Mouse (Mus musculus) lung, adult 2 months (tissue): ENCODE data around the gene Pdap1. TPM values are rescaled to one million over a fixed set of nuclear protein-coding genes. Genes with fewer than 3 reads are reported as not detected.
A peak's percentile ranks its signal among the peaks of the same experiment; 100 is the strongest.
"Not testable (repeated sequence)": the region's sequence is repeated elsewhere in the genome, so short reads cannot be mapped to it uniquely, and the experiment has no call there.

Experiments used
- DNase-seq: peaks from one replicate; pipeline ENCODE4 v3.0.0; 2022
- H3K4me1 ChIP-seq: fragments of 200-500 bp; 2 replicates; pipeline ENCODE4 v1.6.1; 2011; ENCODE audit warnings: low read length; ENCODE audit not compliant: control insufficient read depth, insufficient read depth
- H3K4me3 ChIP-seq: fragments of 200-500 bp; replicated peaks from 2 replicates; pipeline ENCODE3; 2011; ENCODE audit warnings: low read depth, mild to moderate bottlenecking, control low read depth, low read length; ENCODE audit errors: extremely low read depth
- CTCF ChIP-seq: fragments of 200-500 bp; IDR thresholded peaks from 2 replicates; pipeline ENCODE4 v1.5.1; 2011; ENCODE audit warnings: mild to moderate bottlenecking, low read length, control low read depth; ENCODE audit not compliant: insufficient read depth
- POLR2A ChIP-seq: fragments of 200-500 bp; IDR thresholded peaks from 2 replicates; pipeline ENCODE4 v1.6.1; 2011; ENCODE audit warnings: low read depth, mild to moderate bottlenecking, control low read depth, low read length, borderline replicate concordance; ENCODE audit errors: extremely low read depth
- WGBS: fragments of 180-500 bp; shearing (Covaris S2); methylation state at CpG from one replicate; pipeline ENCODE4 v1.1.7; 2018; 5-methylcytosine and 5-hydroxymethylcytosine counted together
- polyA plus RNA-seq: library from polyadenylated mRNA; depleted of rRNA; stranded (reverse); fragments of >200 nt; gene quantifications from 2 replicates; pipeline ENCODE4 v1.2.3, GENCODE M21; 2012

Gene Pdap1
- polyA plus RNA-seq, 1 experiment = 23.4 TPM

GRCm38 (mm10) chr5:145149294-145149693 is 9.3 kb upstream of the Pdap1 start:
- no peak for DNase-seq
- no peaks in the 10 kb centered on the region for H3K4me1 ChIP-seq
- no peak overlapping the region for H3K4me3 ChIP-seq
- TF ChIP-seq POLR2A (no peak), CTCF (no peak)
- WGBS = 87% methylated on average over 6 of the region's 6 CpGs

GRCm38 (mm10) chr5:145147748-145148147 is 7.7 kb upstream of the Pdap1 start:
- WGBS = 91% methylated on average over 5 of the region's 5 CpGs
- DNase-seq = no peak
- no peak overlapping the region for H3K4me3 ChIP-seq
- TF ChIP-seq POLR2A (no peak), CTCF (no peak)
- H3K4me1 ChIP-seq = no peaks in the 10 kb centered on the region

GRCm38 (mm10) chr5:145140611-145141010 is 573 bp upstream of the Pdap1 start:
- no peak for TF ChIP-seq CTCF
- TF ChIP-seq POLR2A = no peak
- DNase-seq = no peak

GRCm38 (mm10) chr5:145138836-145139235 is 1.2 kb downstream of the Pdap1 start:
- WGBS = 5% methylated on average over 6 of the region's 6 CpGs
- Histone ChIP-seq H3K4me3 (peak overlapping the region; percentile 91), H3K4me1 (peaks cover 2% of the 10 kb centered on the region; the same call in 1 of the 2 replicates)
- no peak for DNase-seq
- no peak for TF ChIP-seq CTCF
- TF ChIP-seq POLR2A = no peak

More at GRCm38 (mm10) chr5:145140611-145141010, 573 bp upstream of the Pdap1 start:
- Histone ChIP-seq H3K4me1 (peaks cover 2% of the 10 kb centered on the region; the same call in 1 of the 2 replicates), H3K4me3 (peak overlapping the region; percentile 97)
- under 1% methylated on average over 18 of the region's 18 CpGs for WGBS

- not testable (repeated sequence) for DNase-seq, H3K4me3 ChIP-seq, H3K4me1 ChIP-seq
- 86% methylated on average over 6 of the region's 6 CpGs for WGBS
These were observed 6.8 kb downstream of the Pdap1 start for GRCm38 (mm10) chr5:145133275-145133674.

GRCm38 (mm10) chr5:145130995-145131394 is 9.0 kb downstream of the Pdap1 start:
- DNase-seq = no peak
- Histone ChIP-seq H3K4me3 (no peak overlapping the region), H3K4me1 (no peaks in the 10 kb centered on the region)
- TF ChIP-seq CTCF (no peak), POLR2A (no peak)
- 76% methylated on average over 3 of the region's 3 CpGs for WGBS

- no peak for DNase-seq
- H3K4me3 ChIP-seq = no peak overlapping the region
- WGBS = 65% methylated on average over 11 of the region's 11 CpGs
These were observed 9.8 kb downstream of the Pdap1 start for GRCm38 (mm10) chr5:145130191-145130590.

GRCm38 (mm10) chr5:145129773-145130172 is 10.3 kb downstream of the Pdap1 start:
- not testable (repeated sequence) for H3K4me3 ChIP-seq, DNase-seq, H3K4me1 ChIP-seq
- 76% methylated on average over 6 of the region's 6 CpGs for WGBS

More at GRCm38 (mm10) chr5:145130191-145130590, 9.8 kb downstream of the Pdap1 start:
- H3K4me1 ChIP-seq = no peaks in the 10 kb centered on the region
- TF ChIP-seq CTCF (no peak), POLR2A (no peak)

GRCm38 (mm10) chr5:145129124-145129523 is 10.9 kb downstream of the Pdap1 start:
- WGBS = 79% methylated on average over 4 of the region's 4 CpGs
- TF ChIP-seq CTCF (no peak), POLR2A (no peak)
- Histone ChIP-seq H3K4me3 (no peak overlapping the region), H3K4me1 (no peaks in the 10 kb centered on the region)
- no peak for DNase-seq

- TF ChIP-seq CTCF (no peak), POLR2A (no peak)
- DNase-seq = no peak
- no peaks in the 10 kb centered on the region for H3K4me1 ChIP-seq
- no peak overlapping the region for H3K4me3 ChIP-seq
- WGBS = 90% methylated on average over 9 of the region's 9 CpGs
These were observed 13.5 kb downstream of the Pdap1 start for GRCm38 (mm10) chr5:145126580-145126979.

- 92% methylated on average over 19 of the region's 19 CpGs for WGBS
- DNase-seq = no peak
These were observed 16.6 kb downstream of the Pdap1 start for GRCm38 (mm10) chr5:145123396-145123795.

More at GRCm38 (mm10) chr5:145123396-145123795, 16.6 kb downstream of the Pdap1 start:
- no peak for TF ChIP-seq POLR2A
- TF ChIP-seq CTCF = no peak
- Histone ChIP-seq H3K4me1 (peaks cover 3% of the 10 kb centered on the region; the same call in 1 of the 2 replicates), H3K4me3 (no peak overlapping the region)
